Mouse (Mus musculus): ENCODE data around the gene Prdm13. TPM values are rescaled to one million over a fixed set of nuclear protein-coding genes. Genes with fewer than 3 reads are reported as not detected.

Gene Prdm13
- polyA plus RNA-seq (2016; fragmentation: Nextera tagmentation; extraction: Ambion mirVana): 12.6 and 13.3 TPM in 2 replicates

- peaks cover 24% of the 10 kb centered on the region; the same call in 1 of the 2 replicates for H3K4me1 ChIP-seq
- H3K9me3 ChIP-seq: no peaks in the 10 kb centered on the region
- no peaks in the 10 kb centered on the region for H3K36me3 ChIP-seq
- ATAC-seq (ENCODE audit: low FRiP score, low read depth): peak; percentile 81
- peak within 1 kb of the TSS; percentile 46; the same call in 1 of the 2 replicates for H3K27ac ChIP-seq
- peak within 1 kb of the TSS; percentile 43 for H3K4me3 ChIP-seq
- H3K27me3 ChIP-seq (replicated peaks): peaks cover 57% of the 10 kb centered on the region
- peak within 1 kb of the TSS; percentile 61 for H3K9ac ChIP-seq
- peak within 1 kb of the TSS; percentile 87 for H3K4me2 ChIP-seq (replicated peaks)
- WGBS: under 1% methylated on average over 38 of the region's 38 CpGs
Observed at GRCm38 (mm10) chr4:21685595-21686091, at the start of gene Prdm13. Prdm13 (minus strand) TSS chr4:21685963.

- peaks cover under 1% of the 10 kb centered on the region; the same call in 1 of the 2 replicates for H3K36me3 ChIP-seq
- peak within 1 kb of the TSS; percentile 83 for H3K9ac ChIP-seq
- peak within 1 kb of the TSS; percentile 39 for H3K27ac ChIP-seq
- H3K4me3 ChIP-seq: peak within 1 kb of the TSS; percentile 75
- peak; percentile 97 for ATAC-seq (ENCODE audit: low FRiP score, low read depth)
- H3K4me1 ChIP-seq: peaks cover 3% of the 10 kb centered on the region
- peak within 1 kb of the TSS; percentile 66 for H3K4me2 ChIP-seq (replicated peaks)
- WGBS: under 1% methylated on average over 37 of the region's 37 CpGs
- H3K27me3 ChIP-seq (replicated peaks): no peaks in the 10 kb centered on the region
- no peaks in the 10 kb centered on the region for H3K9me3 ChIP-seq
Observed at GRCm38 (mm10) chr4:21727615-21728165, 41.9 kb upstream of the Prdm13 start, which contains the start of gene Ccnc. Ccnc (plus strand) TSS chr4:21727701.

- Histone ChIP-seq H3K9ac (peak overlapping the region; percentile 83), H3K4me2 (replicated peaks) (peak overlapping the region; percentile 66), H3K36me3 (no peaks in the 10 kb centered on the region), H3K27ac (peak overlapping the region; percentile 39; the same call in 1 of the 2 replicates), H3K4me1 (peaks cover 3% of the 10 kb centered on the region), H3K9me3 (no peaks in the 10 kb centered on the region), H3K27me3 (replicated peaks) (no peaks in the 10 kb centered on the region), H3K4me3 (peak overlapping the region; percentile 75)
- peak; percentile 57 for ATAC-seq (ENCODE audit: low FRiP score, low read depth)
- WGBS: 1% methylated on average over 22 of the region's 22 CpGs
Observed at GRCm38 (mm10) chr4:21726912-21727614, 41.3 kb upstream of the Prdm13 start.

GRCm38 (mm10) chr4:21722752-21723334 is 37.1 kb upstream of the Prdm13 start:
- WGBS: 48% methylated on average over 7 of the region's 7 CpGs
- H3K27ac ChIP-seq: no peak overlapping the region
- 0 out of 2 replicates have a peak, but pooled peaks have one; percentile 11 for ATAC-seq (ENCODE audit: low FRiP score, low read depth)
- no peaks in the 10 kb centered on the region for H3K4me1 ChIP-seq
- H3K9me3 ChIP-seq: no peaks in the 10 kb centered on the region
- H3K9ac ChIP-seq: no peak overlapping the region
- H3K4me2 ChIP-seq (replicated peaks): 0 out of 2 replicates have a peak overlapping the region, but pooled peaks have one; percentile 1
- no peak overlapping the region for H3K4me3 ChIP-seq
- H3K36me3 ChIP-seq: no peaks in the 10 kb centered on the region
- H3K27me3 ChIP-seq (replicated peaks): no peaks in the 10 kb centered on the region

- ATAC-seq (ENCODE audit: low FRiP score, low read depth): peak; percentile 68; the same call in 1 of the 2 replicates
- Histone ChIP-seq H3K27ac (no peak overlapping the region), H3K9me3 (no peaks in the 10 kb centered on the region), H3K27me3 (replicated peaks) (peaks cover 5% of the 10 kb centered on the region; the same call in 1 of the 2 replicates), H3K4me1 (peaks cover 3% of the 10 kb centered on the region; the same call in 1 of the 2 replicates), H3K9ac (no peak overlapping the region), H3K4me2 (replicated peaks) (peak overlapping the region; percentile 48), H3K4me3 (no peak overlapping the region), H3K36me3 (no peaks in the 10 kb centered on the region)
- 6% methylated on average over 13 of the region's 13 CpGs for WGBS
Observed at GRCm38 (mm10) chr4:21712147-21712546, 26.4 kb upstream of the Prdm13 start.

- Histone ChIP-seq H3K4me2 (replicated peaks) (no peak overlapping the region), H3K27ac (no peak overlapping the region), H3K9ac (no peak overlapping the region), H3K4me1 (no peaks in the 10 kb centered on the region), H3K4me3 (no peak overlapping the region), H3K9me3 (no peaks in the 10 kb centered on the region), H3K36me3 (no peaks in the 10 kb centered on the region), H3K27me3 (replicated peaks) (no peaks in the 10 kb centered on the region; the same call in 1 of the 2 replicates)
- 56% methylated on average over 1 of the region's 1 CpGs for WGBS
- no peak for ATAC-seq (ENCODE audit: low FRiP score, low read depth)
Observed at GRCm38 (mm10) chr4:21705046-21705445, 19.3 kb upstream of the Prdm13 start.

GRCm38 (mm10) chr4:21695638-21696254 is 10.0 kb upstream of the Prdm13 start:
- H3K9me3 ChIP-seq: no peaks in the 10 kb centered on the region
- WGBS: 28% methylated on average over 7 of the region's 7 CpGs
- H3K9ac ChIP-seq: no peak overlapping the region
- H3K4me1 ChIP-seq: no peaks in the 10 kb centered on the region
- no peak overlapping the region for H3K4me3 ChIP-seq
- H3K4me2 ChIP-seq (replicated peaks): no peak overlapping the region
- ATAC-seq (ENCODE audit: low FRiP score, low read depth): peak; percentile 73
- peaks cover 26% of the 10 kb centered on the region for H3K27me3 ChIP-seq (replicated peaks)
- no peaks in the 10 kb centered on the region for H3K36me3 ChIP-seq
- H3K27ac ChIP-seq: no peak overlapping the region

GRCm38 (mm10) chr4:21690221-21690620 is 4.5 kb upstream of the Prdm13 start:
- WGBS: 2% methylated on average over 7 of the region's 7 CpGs
- Histone ChIP-seq H3K4me3 (no peak overlapping the region), H3K4me2 (replicated peaks) (peak overlapping the region; percentile 87), H3K9me3 (no peaks in the 10 kb centered on the region), H3K36me3 (no peaks in the 10 kb centered on the region), H3K9ac (no peak overlapping the region), H3K27ac (no peak overlapping the region), H3K4me1 (peaks cover 24% of the 10 kb centered on the region; the same call in 1 of the 2 replicates), H3K27me3 (replicated peaks) (peaks cover 57% of the 10 kb centered on the region)
- no peak for ATAC-seq (ENCODE audit: low FRiP score, low read depth)

- H3K4me3 ChIP-seq: no peak overlapping the region; the same call in 1 of the 2 replicates
- H3K9me3 ChIP-seq: no peaks in the 10 kb centered on the region
- WGBS: under 1% methylated on average over 18 of the region's 18 CpGs
- H3K27ac ChIP-seq: no peak overlapping the region
- no peak overlapping the region for H3K9ac ChIP-seq
- peaks cover 24% of the 10 kb centered on the region; the same call in 1 of the 2 replicates for H3K4me1 ChIP-seq
- peak overlapping the region; percentile 87 for H3K4me2 ChIP-seq (replicated peaks)
- peak; percentile 13 for ATAC-seq (ENCODE audit: low FRiP score, low read depth)
- H3K27me3 ChIP-seq (replicated peaks): peaks cover 62% of the 10 kb centered on the region
- no peaks in the 10 kb centered on the region for H3K36me3 ChIP-seq
Observed at GRCm38 (mm10) chr4:21689492-21689941, 3.8 kb upstream of the Prdm13 start.

GRCm38 (mm10) chr4:21688703-21689200 is 3.0 kb upstream of the Prdm13 start:
- under 1% methylated on average over 58 of the region's 64 CpGs for WGBS
- H3K4me1 ChIP-seq: peaks cover 24% of the 10 kb centered on the region; the same call in 1 of the 2 replicates
- no peaks in the 10 kb centered on the region for H3K9me3 ChIP-seq
- peak overlapping the region; percentile 88 for H3K27ac ChIP-seq
- peak overlapping the region; percentile 50 for H3K4me3 ChIP-seq
- peaks cover 69% of the 10 kb centered on the region for H3K27me3 ChIP-seq (replicated peaks)
- peak overlapping the region; percentile 67 for H3K9ac ChIP-seq
- peak overlapping the region; percentile 87 for H3K4me2 ChIP-seq (replicated peaks)
- ATAC-seq (ENCODE audit: low FRiP score, low read depth): peak; percentile 13
- H3K36me3 ChIP-seq: no peaks in the 10 kb centered on the region

Measured in neural tube, embryonic 12.5 days (tissue).